Mouse (Mus musculus) E14TG2a.4 (cell line): Measurements from ENCODE around the gene Atp6v1f.

ENCODE experiments used
- CTCF ChIP-seq: conservative IDR thresholded peaks from 2 replicates; pipeline ENCODE4 v1.5.1; 2014; ENCODE audit warnings: low read length
- NANOG ChIP-seq: IDR thresholded peaks from 2 replicates; pipeline ENCODE4 v1.6.1; 2014; ENCODE audit warnings: borderline replicate concordance, low read length, mixed read lengths
- POU5F1 ChIP-seq: IDR thresholded peaks from 2 replicates; pipeline ENCODE4 v1.6.1; 2014; ENCODE audit warnings: low read length, borderline replicate concordance

DNA sequence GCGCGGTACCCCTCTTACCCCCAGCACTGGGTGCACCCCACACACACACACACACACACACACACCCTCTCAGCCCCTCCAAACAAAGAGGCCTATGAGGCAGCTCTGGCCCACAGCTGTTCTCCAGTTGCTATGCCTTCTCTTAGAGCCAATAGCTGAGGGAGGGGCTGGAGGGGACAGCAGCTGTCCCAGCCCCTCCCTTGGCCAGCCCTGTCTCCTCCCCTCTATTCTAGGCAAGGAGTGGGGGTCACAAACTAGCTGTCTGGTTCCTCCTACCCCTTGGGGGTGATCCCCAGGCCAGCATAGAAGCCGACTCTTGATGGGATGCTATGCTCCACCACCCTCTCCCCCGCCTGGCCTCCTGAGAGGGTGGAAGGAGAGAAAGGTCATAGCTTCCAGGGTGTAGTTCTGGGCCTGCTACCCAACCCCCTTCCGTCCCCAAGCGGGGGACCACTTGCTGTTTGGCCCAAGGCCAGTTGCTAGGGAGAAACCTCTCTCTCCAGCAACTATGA, 31.5 kb upstream of the Atp6v1f start:
- TF ChIP-seq POU5F1 (no peak), CTCF (no peak), NANOG (no peak)
